Mouse (Mus musculus): ENCODE data around the gene Myo1d. TPM values are rescaled to one million over a fixed set of nuclear protein-coding genes. Genes with fewer than 3 reads are reported as not detected.

The Myo1d gene
- polyA plus RNA-seq, 1 experiment from 2014 or later: 2.7 TPM

DNA sequence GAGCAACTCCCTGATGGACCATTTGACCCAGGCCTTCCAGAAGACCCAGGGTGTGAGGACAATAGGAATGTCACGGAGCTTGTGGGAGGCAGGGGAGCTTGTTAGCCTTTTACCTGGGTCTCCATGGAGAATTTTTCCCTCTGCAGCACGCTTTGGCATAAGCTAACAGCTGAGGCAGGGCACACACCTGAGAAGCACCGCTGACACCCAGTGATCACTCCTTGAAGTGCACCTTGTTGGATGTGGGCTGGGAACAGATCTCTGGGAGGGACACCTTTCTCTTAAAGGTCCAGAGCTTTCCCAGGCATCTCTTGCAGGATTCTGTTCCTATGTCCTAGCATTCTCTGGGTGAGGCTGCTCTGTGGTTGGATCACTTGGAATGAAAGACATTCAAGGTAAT is 20.2 kb upstream of the Myo1d start:
- Histone ChIP-seq H3K4me1 (no peaks in the 10 kb centered on the region), H3K36me3 (no peaks in the 10 kb centered on the region), H3K9ac (replicated peaks) (no peak overlapping the region), H3K4me2 (replicated peaks) (no peak overlapping the region), H3K4me3 (no peak overlapping the region), H3K27me3 (no peaks in the 10 kb centered on the region), H3K9me3 (no peaks in the 10 kb centered on the region), H3K27ac (replicated peaks) (no peak overlapping the region)
- ATAC-seq (ENCODE audit: low FRiP score, low read depth): no peak
- WGBS: 49% methylated on average over 3 of the region's 3 CpGs

DNA sequence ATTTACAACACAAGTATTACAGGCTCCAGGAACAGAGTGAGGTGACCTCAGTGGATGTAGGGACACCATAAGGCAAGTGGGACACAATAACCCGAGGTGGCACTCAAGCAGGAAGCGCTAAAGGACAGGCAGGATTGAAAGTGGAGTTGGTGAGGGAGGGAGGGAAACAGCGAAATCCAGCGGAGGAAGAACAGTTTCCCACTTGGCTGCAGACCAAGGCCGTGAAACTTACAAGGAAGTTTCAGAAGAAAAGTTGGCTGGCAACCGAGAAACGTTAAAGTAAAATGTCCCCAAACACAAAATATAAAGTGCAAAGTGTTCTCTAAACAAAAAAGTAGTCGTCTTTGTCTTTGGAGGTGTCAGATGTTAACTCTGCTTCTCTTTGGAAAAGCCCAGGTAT is 15.6 kb upstream of the Myo1d start:
- ATAC-seq (ENCODE audit: low FRiP score, low read depth): no peak
- Histone ChIP-seq H3K4me3 (no peak overlapping the region), H3K4me1 (no peaks in the 10 kb centered on the region), H3K4me2 (replicated peaks) (no peak overlapping the region), H3K9me3 (no peaks in the 10 kb centered on the region), H3K27me3 (no peaks in the 10 kb centered on the region), H3K27ac (replicated peaks) (no peak overlapping the region), H3K36me3 (no peaks in the 10 kb centered on the region), H3K9ac (replicated peaks) (no peak overlapping the region)
- WGBS: 85% methylated on average over 8 of the region's 8 CpGs

DNA sequence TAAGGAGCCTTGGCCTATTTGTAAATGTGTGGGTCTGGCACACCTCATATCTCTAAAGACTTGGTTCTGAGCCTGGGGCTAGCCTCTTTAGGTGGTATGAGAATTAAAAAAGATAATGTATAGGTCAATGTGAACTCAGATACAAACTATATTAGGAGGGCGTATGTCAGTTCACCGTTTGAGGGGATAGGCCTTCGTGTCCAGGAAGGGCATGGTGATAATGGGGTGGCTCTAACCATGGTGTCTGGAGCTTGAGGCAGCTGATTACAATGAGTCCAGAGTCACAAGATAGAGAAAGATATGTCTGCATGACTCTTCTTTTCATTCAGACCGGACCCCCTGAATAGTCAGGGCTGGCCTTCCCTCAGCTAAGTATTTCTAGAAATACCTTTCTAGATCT is 14.5 kb upstream of the Myo1d start:
- H3K36me3 ChIP-seq: no peaks in the 10 kb centered on the region
- 91% methylated on average over 4 of the region's 4 CpGs for WGBS
- H3K27ac ChIP-seq (replicated peaks): no peak overlapping the region
- no peak overlapping the region for H3K9ac ChIP-seq (replicated peaks)
- no peaks in the 10 kb centered on the region for H3K9me3 ChIP-seq
- H3K27me3 ChIP-seq: no peaks in the 10 kb centered on the region
- no peak overlapping the region for H3K4me3 ChIP-seq
- ATAC-seq (ENCODE audit: low FRiP score, low read depth): no peak
- H3K4me1 ChIP-seq: no peaks in the 10 kb centered on the region
- no peak overlapping the region for H3K4me2 ChIP-seq (replicated peaks)

DNA sequence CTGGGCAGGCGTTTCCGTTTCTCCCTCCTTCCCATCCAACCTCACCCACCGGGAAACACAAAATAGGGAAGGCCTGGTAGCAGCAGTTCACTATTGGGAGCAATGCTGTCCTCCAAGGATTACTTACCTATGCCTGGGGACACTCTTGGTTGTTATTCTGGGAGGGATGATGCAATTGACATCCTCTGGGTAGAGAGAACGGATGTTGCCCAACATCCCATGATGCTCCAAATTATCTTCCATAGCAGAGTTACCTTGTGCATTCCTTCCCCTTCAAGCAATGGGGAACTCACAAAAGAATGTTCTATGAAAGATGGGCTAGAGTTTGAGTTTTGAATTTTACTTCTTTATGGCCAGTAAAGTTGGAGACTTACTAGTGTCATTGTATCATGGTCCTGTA is 13.6 kb upstream of the Myo1d start:
- no peak overlapping the region for H3K4me3 ChIP-seq
- 91% methylated on average over 4 of the region's 4 CpGs for WGBS
- H3K4me2 ChIP-seq (replicated peaks): no peak overlapping the region
- no peak overlapping the region for H3K9ac ChIP-seq (replicated peaks)
- no peaks in the 10 kb centered on the region for H3K9me3 ChIP-seq
- no peak overlapping the region for H3K27ac ChIP-seq (replicated peaks)
- no peaks in the 10 kb centered on the region for H3K36me3 ChIP-seq
- ATAC-seq (ENCODE audit: low FRiP score, low read depth): no peak
- no peaks in the 10 kb centered on the region for H3K4me1 ChIP-seq
- no peaks in the 10 kb centered on the region for H3K27me3 ChIP-seq

DNA sequence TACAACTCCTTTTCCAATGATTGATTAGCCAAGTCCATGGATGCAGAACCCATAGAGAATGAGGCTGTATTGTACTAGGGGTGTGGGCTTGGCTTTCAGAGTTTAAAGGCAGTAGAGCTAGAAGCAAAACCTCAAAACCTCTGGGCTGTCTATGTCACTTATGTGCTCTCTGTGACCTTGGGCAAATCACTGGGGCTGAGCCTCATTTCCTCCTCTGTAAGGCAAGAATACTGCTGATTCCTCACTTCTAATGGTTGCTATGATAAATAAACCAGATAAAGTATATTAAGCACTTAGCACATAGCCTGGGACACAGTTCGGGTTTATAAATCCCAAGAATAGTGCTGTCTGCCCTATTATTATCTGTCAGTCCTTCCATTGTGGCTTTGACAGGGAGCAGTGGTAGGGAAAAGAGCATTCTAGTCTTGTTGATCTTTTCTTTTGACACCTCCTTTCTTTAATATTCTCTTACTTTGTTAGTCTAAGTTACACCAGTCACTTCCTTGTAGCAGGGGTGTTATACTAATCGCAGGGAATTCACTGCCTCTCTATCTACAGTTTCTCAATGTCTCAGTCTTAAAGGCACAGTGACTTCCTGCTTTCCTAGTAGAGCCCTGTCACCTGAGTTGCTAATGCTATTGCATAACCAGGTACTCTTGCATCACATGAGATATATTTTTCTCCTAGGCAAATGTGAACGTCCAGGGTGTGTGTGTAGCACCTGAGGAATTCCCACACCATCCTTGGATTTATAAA is 12.0 kb upstream of the Myo1d start:
- no peak for ATAC-seq (ENCODE audit: low FRiP score, low read depth)
- Histone ChIP-seq H3K36me3 (no peaks in the 10 kb centered on the region), H3K27ac (replicated peaks) (no peak overlapping the region), H3K4me1 (no peaks in the 10 kb centered on the region), H3K4me3 (no peak overlapping the region), H3K4me2 (replicated peaks) (no peak overlapping the region), H3K27me3 (no peaks in the 10 kb centered on the region), H3K9ac (replicated peaks) (no peak overlapping the region), H3K9me3 (no peaks in the 10 kb centered on the region)
- 74% methylated on average over 3 of the region's 3 CpGs for WGBS

DNA sequence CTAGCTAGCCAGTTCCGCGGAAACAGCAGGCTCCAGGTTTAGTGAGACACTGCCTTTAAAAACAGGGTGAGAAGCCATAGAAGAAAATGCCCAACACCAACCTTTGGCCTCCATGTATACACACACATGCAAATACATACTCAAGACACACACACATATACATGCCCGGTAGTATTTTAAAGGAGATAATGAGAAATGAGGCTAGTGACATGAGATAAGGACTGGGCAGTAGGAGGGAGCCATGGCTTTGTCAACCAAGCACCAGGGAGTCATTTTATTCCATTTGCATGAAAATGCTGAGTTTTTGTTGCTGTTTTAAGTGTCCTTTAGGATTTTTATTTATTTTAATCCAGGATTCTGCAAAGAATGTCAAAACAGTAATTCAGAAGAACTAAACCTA is 10.6 kb upstream of the Myo1d start:
- Histone ChIP-seq H3K4me1 (no peaks in the 10 kb centered on the region), H3K4me2 (replicated peaks) (no peak overlapping the region), H3K27ac (replicated peaks) (no peak overlapping the region), H3K9me3 (no peaks in the 10 kb centered on the region), H3K9ac (replicated peaks) (no peak overlapping the region), H3K27me3 (no peaks in the 10 kb centered on the region), H3K4me3 (no peak overlapping the region), H3K36me3 (no peaks in the 10 kb centered on the region)
- ATAC-seq (ENCODE audit: low FRiP score, low read depth): no peak
- 70% methylated on average over 3 of the region's 3 CpGs for WGBS

DNA sequence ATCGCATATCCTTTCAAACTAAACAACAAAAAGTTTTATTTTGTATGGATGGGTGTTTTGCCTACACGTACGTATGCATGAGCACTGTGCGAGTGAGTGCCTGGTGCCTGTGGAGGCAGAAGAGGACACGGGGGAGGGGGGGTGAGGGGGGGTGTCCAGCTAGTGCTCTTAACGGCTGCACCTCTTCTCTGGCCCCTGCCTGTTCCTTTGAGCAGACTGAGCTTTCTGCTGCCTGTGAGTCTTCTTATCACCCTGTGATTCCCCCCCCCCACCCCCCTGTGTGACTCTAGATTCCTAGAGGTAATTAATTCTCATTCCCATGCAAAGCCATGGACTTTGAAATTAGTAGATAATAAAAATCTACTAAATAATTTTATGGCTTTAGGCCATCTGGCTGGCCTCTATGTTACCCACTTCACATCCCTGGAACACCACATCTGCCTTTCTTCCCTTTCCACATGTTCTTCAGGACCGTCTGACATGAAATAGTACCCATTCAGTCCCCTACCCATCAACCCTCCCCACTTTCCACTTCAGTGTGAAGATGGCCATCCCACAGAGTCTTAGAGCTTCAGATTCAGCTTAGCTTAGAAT is 9.9 kb upstream of the Myo1d start:
- H3K9ac ChIP-seq (replicated peaks): no peak overlapping the region
- no peaks in the 10 kb centered on the region for H3K4me1 ChIP-seq
- no peak for ATAC-seq (ENCODE audit: low FRiP score, low read depth)
- 69% methylated on average over 7 of the region's 7 CpGs for WGBS
- no peak overlapping the region for H3K4me2 ChIP-seq (replicated peaks)
- H3K36me3 ChIP-seq: no peaks in the 10 kb centered on the region
- H3K27me3 ChIP-seq: no peaks in the 10 kb centered on the region
- no peaks in the 10 kb centered on the region for H3K9me3 ChIP-seq
- H3K4me3 ChIP-seq: no peak overlapping the region
- H3K27ac ChIP-seq (replicated peaks): no peak overlapping the region

DNA sequence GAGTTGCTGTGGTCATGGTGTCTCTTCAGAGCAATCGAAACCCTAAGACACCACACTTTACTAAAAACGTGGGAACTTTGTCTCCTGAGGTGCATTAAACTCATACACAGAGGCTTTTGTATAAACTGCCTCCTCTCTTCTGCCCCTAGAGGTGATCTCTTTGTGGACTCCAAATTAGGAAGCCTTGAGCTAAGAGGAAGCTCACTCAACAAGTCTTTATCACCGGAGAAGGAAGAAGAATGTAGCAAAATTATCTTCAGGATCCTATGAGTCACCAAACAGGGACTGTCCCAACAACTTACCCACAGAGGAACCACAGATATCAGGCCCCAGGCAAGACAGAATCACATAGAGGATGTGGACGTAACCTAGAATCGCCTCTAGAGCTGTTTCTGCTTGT is 5.8 kb upstream of the Myo1d start:
- no peaks in the 10 kb centered on the region for H3K4me1 ChIP-seq
- no peak overlapping the region for H3K4me2 ChIP-seq (replicated peaks)
- ATAC-seq (ENCODE audit: low FRiP score, low read depth): no peak
- H3K27me3 ChIP-seq: no peaks in the 10 kb centered on the region
- no peaks in the 10 kb centered on the region for H3K9me3 ChIP-seq
- H3K9ac ChIP-seq (replicated peaks): no peak overlapping the region
- WGBS: 80% methylated on average over 5 of the region's 5 CpGs
- H3K36me3 ChIP-seq: no peaks in the 10 kb centered on the region
- no peak overlapping the region for H3K4me3 ChIP-seq
- no peak overlapping the region for H3K27ac ChIP-seq (replicated peaks)

DNA sequence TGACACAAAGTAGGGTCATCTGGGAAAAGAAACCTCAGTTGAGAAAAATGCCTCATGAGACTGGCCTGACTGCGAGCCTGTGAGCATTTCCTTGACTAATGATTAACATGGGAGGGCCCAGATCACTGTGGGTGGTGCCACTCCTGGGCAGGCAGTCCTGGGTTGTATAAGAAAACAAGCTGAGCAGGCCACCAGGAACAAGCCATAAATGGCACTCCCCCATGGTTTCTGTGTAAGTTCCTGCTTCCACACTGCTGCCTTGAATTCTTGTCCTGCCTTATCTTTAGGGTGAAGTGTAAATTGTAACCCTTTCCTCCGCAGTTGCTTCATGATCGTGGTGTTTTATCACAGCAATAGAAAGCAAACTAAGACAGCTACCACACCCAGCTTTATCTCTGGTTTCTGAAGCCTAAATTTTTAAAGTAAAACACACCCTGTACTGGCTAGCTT is 4.5 kb upstream of the Myo1d start:
- Histone ChIP-seq H3K4me2 (replicated peaks) (no peak overlapping the region), H3K27me3 (peaks cover 4% of the 10 kb centered on the region), H3K4me1 (peaks cover 2% of the 10 kb centered on the region; the same call in 1 of the 2 replicates), H3K36me3 (no peaks in the 10 kb centered on the region), H3K27ac (replicated peaks) (no peak overlapping the region), H3K4me3 (no peak overlapping the region), H3K9ac (replicated peaks) (no peak overlapping the region), H3K9me3 (no peaks in the 10 kb centered on the region)
- 78% methylated on average over 3 of the region's 3 CpGs for WGBS
- ATAC-seq (ENCODE audit: low FRiP score, low read depth): no peak

DNA sequence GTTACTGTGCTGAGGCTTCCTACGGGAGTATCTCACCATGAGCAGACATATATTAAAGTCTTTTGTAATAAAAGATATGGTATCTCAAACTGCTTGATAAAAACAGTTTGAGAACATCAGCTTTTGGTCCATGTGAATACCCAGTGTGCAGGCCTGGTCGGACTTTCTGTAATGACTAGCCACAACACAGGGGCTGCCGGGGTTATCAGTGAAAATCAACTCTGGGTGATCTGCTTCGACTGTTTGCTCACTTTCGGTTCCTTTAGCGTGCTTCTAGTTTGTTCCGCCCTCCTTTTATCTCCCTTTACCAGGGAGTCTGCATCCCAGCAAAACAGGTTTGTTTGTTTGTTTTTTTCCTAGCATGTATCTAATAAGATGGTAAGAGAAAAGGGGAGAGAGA is 3.6 kb upstream of the Myo1d start:
- Histone ChIP-seq H3K4me2 (replicated peaks) (no peak overlapping the region), H3K27ac (replicated peaks) (no peak overlapping the region), H3K9ac (replicated peaks) (no peak overlapping the region), H3K4me1 (peaks cover 4% of the 10 kb centered on the region; the same call in 1 of the 2 replicates), H3K9me3 (no peaks in the 10 kb centered on the region), H3K4me3 (no peak overlapping the region), H3K27me3 (peaks cover 10% of the 10 kb centered on the region), H3K36me3 (no peaks in the 10 kb centered on the region)
- 84% methylated on average over 7 of the region's 7 CpGs for whole genome bisulfite sequencing
- no peak for ATAC-seq (ENCODE audit: low FRiP score, low read depth)

DNA sequence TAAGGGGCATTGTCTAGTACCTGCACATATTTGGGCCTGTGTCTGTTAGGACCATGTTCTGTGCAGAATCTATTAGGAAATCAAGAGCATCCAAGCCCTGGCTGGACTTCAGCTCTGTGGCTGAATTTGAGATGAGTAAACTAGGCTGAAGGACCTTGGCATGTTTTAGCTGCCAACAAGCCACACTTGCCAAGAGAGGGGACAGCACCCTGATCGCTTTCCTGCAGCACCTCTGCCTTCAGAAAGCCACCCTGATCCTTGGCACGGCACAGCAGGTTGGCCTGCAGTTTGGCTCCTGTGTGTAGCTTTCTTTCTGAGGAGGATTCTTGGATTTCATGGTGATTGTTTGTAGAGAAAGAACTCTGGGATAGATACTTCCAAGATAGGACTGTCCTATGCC is 1.7 kb upstream of the Myo1d start:
- ATAC-seq (ENCODE audit: low FRiP score, low read depth): no peak
- Histone ChIP-seq H3K4me2 (replicated peaks) (no peak overlapping the region), H3K4me1 (peaks cover 4% of the 10 kb centered on the region; the same call in 1 of the 2 replicates), H3K27me3 (peaks cover 16% of the 10 kb centered on the region), H3K9ac (replicated peaks) (no peak overlapping the region), H3K4me3 (no peak overlapping the region), H3K9me3 (no peaks in the 10 kb centered on the region), H3K36me3 (no peaks in the 10 kb centered on the region), H3K27ac (replicated peaks) (no peak overlapping the region)
- 90% methylated on average over 2 of the region's 2 CpGs for WGBS

DNA sequence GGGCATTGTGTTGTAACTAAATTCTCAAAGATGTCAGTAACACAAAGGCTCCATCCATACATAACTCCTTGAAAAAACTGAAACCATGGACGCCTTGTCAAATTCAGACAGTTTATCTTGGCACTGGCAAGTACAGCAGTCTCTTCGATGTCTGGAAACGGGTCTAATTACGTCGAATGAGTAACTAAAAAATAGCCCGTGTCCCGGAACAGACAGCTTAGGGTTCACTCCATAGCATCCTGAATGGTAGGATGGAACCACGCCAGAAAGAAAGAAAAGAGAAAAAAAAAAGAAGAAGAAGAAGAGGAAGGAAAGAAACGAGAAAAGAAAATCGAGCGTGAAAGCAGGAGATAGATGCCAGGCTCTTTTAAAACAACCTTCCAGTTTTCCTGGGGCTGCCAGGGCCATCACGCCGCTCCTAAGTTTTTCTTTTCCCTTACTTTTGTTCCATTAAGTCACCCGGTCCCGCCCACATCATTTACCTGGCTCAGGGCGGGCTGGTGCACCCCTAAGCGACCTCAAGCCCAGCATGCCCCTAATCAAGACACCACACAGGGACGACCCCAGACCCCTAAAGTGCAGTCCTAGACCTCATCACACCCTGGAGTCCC is 804 bp downstream of the Myo1d start:
- no peak; the same call in 1 of the 2 replicates for ATAC-seq (ENCODE audit: low FRiP score, low read depth)
- no peaks in the 10 kb centered on the region for H3K9me3 ChIP-seq
- H3K4me2 ChIP-seq (replicated peaks): peak overlapping the region; percentile 87
- H3K9ac ChIP-seq (replicated peaks): peak overlapping the region; percentile 66
- WGBS: 6% methylated on average over 18 of the region's 18 CpGs
- H3K4me3 ChIP-seq: peak overlapping the region; percentile 71
- H3K4me1 ChIP-seq: peaks cover 4% of the 10 kb centered on the region; the same call in 1 of the 2 replicates
- H3K36me3 ChIP-seq: no peaks in the 10 kb centered on the region
- H3K27me3 ChIP-seq: peaks cover 21% of the 10 kb centered on the region
- H3K27ac ChIP-seq (replicated peaks): no peak overlapping the region
